Mouse (Mus musculus): ENCODE data around the gene Polq. TPM values are rescaled to one million over a fixed set of nuclear protein-coding genes. Genes with fewer than 3 reads are reported as not detected.
A peak's percentile ranks its signal among the peaks of the same experiment; 100 is the strongest.

Polq gene
- polyA plus RNA-seq, 1 experiment, result 0.13 TPM

DNA sequence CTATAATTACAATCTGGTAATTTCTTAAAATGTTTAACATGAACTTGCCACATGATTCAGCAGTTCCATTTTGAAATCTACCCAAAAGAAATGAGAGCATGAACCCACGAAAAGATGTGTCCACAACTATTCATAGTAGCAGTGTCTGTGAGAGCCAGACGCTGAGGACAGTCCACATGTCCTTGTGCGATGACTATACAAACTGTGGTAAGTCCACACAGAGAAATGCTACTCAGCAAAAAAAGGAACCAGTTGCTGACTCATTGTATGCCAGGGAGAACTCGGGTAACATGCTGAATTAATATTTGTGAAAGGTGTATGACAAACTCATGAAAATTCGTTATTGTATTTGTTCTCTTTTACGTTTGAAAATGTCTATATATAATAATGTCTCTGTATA lies 13.9 kb upstream of the Polq start:
- no peak for DNase-seq
- 62% methylated on average over 6 of the region's 6 CpGs for WGBS
- TF ChIP-seq POLR2A (IDR thresholded peaks at IDR 0.05; ENCODE audit: borderline replicate concordance, extremely low read depth, low read depth, low read length) (no peak), CTCF (IDR thresholded peaks at IDR 0.05; ENCODE audit: insufficient read depth, low read length) (no peak)
- no peaks in the 10 kb centered on the region for H3K4me1 ChIP-seq (ENCODE audit: control insufficient read depth, insufficient read depth, low read length)
- H3K4me3 ChIP-seq (replicated peaks; ENCODE audit: extremely low read depth, low read depth, low read length), result no peak overlapping the region

- WGBS, result 71% methylated on average over 9 of the region's 9 CpGs
- TF ChIP-seq POLR2A (IDR thresholded peaks at IDR 0.05; ENCODE audit: borderline replicate concordance, extremely low read depth, low read depth, low read length), result no peak
- TF ChIP-seq CTCF (IDR thresholded peaks at IDR 0.05; ENCODE audit: insufficient read depth, low read length), result no peak
- H3K4me1 ChIP-seq (ENCODE audit: control insufficient read depth, insufficient read depth, low read length), result no peaks in the 10 kb centered on the region
- no peak for DNase-seq
- no peak overlapping the region for H3K4me3 ChIP-seq (replicated peaks; ENCODE audit: extremely low read depth, low read depth, low read length)
These were observed 12.1 kb upstream of the Polq start for GRCm38 (mm10) chr16:36999366-36999972.

GRCm38 (mm10) chr16:37009262-37009661 lies 2.3 kb upstream of the Polq start:
- 61% methylated on average over 6 of the region's 6 CpGs for WGBS
- Histone ChIP-seq H3K4me3 (replicated peaks; ENCODE audit: extremely low read depth, low read depth, low read length) (no peak overlapping the region), H3K4me1 (ENCODE audit: control insufficient read depth, insufficient read depth, low read length) (peaks cover 5% of the 10 kb centered on the region; the same call in 1 of the 2 replicates)
- TF ChIP-seq CTCF (IDR thresholded peaks at IDR 0.05; ENCODE audit: insufficient read depth, low read length) (no peak), POLR2A (IDR thresholded peaks at IDR 0.05; ENCODE audit: borderline replicate concordance, extremely low read depth, low read depth, low read length) (no peak)
- DNase-seq, result no peak

- TF ChIP-seq CTCF (IDR thresholded peaks at IDR 0.05; ENCODE audit: insufficient read depth, low read length) (peak; percentile 36; the same call in 1 of the 2 replicates), POLR2A (IDR thresholded peaks at IDR 0.05; ENCODE audit: borderline replicate concordance, extremely low read depth, low read depth, low read length) (no peak)
- Histone ChIP-seq H3K4me1 (ENCODE audit: control insufficient read depth, insufficient read depth, low read length) (peaks cover 5% of the 10 kb centered on the region; the same call in 1 of the 2 replicates), H3K4me3 (replicated peaks; ENCODE audit: extremely low read depth, low read depth, low read length) (no peak overlapping the region)
- DNase-seq, result peak; percentile 14
- 43% methylated on average over 4 of the region's 4 CpGs for WGBS
These were observed 1.2 kb upstream of the Polq start for GRCm38 (mm10) chr16:37010370-37010769.

DNA sequence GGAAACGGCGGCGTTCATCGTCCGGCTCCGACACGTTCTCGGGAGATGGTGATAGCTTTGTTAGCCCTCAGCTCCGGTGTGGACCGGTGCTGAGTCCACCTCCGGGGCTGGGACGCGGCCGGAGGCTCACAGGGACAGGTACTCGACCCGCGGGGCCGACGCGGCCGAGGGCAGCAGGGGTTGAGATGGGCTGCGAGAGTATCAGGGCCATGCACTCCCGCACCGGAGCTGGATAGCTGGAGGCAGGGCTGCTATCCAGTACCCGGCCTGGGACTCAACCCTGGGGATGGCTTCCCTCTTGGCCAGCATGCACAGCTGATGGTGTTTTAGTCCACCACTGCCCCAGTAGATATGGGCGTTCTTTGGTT lies 320 bp downstream of the Polq start:
- TF ChIP-seq CTCF (IDR thresholded peaks at IDR 0.05; ENCODE audit: insufficient read depth, low read length) (no peak), POLR2A (IDR thresholded peaks at IDR 0.05; ENCODE audit: borderline replicate concordance, extremely low read depth, low read depth, low read length) (no peak)
- Histone ChIP-seq H3K4me1 (ENCODE audit: control insufficient read depth, insufficient read depth, low read length) (peaks cover 5% of the 10 kb centered on the region; the same call in 1 of the 2 replicates), H3K4me3 (replicated peaks; ENCODE audit: extremely low read depth, low read depth, low read length) (peak overlapping the region; percentile 89)
- under 1% methylated on average over 26 of the region's 26 CpGs for WGBS
- no peak for DNase-seq

DNA sequence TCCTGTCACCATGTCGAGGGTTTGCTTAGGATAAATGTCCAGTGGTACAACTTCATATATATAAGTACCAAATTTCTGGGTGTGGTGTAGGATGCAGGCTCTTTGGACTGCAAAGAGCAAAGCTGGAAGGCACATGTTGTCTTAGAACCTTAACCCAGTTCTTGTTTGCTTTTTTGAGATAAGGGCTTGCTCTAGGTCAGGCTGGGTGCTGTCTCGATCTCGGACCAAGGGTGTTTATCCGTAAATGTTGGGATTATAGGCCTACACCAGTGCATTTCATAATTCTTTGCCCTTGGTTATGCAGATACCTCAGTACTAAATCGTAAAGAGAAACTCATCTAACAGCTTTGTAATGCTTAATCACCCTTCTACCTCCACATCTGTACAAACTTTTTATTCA lies 750 bp downstream of the Polq start:
- no peak for DNase-seq
- WGBS, result 29% methylated on average over 5 of the region's 5 CpGs
- no peak overlapping the region for H3K4me3 ChIP-seq (replicated peaks; ENCODE audit: extremely low read depth, low read depth, low read length)
- H3K4me1 ChIP-seq (ENCODE audit: control insufficient read depth, insufficient read depth, low read length), result peaks cover 5% of the 10 kb centered on the region; the same call in 1 of the 2 replicates
- no peak for TF ChIP-seq CTCF (IDR thresholded peaks at IDR 0.05; ENCODE audit: insufficient read depth, low read length)
- TF ChIP-seq POLR2A (IDR thresholded peaks at IDR 0.05; ENCODE audit: borderline replicate concordance, extremely low read depth, low read depth, low read length), result no peak

DNA sequence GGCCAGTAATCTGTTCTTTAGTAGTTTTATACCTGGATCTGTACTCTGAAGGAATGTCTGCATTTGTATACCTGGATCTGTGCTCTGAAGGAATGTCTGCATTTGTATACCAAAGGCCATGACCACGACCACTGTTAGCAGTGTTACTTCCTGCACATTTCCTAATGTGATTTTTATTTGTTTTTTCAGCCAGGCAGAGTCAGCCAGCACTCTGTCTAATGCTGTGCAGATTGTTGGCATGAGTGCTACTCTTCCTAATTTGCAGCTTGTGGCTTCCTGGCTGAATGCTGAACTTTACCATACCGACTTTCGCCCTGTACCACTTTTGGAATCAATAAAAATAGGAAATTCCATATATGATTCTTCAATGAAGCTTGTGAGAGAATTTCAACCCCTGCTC lies 16.0 kb downstream of the Polq start:
- H3K4me1 ChIP-seq (ENCODE audit: control insufficient read depth, insufficient read depth, low read length), result no peaks in the 10 kb centered on the region
- TF ChIP-seq CTCF (IDR thresholded peaks at IDR 0.05; ENCODE audit: insufficient read depth, low read length), result no peak
- no peak for TF ChIP-seq POLR2A (IDR thresholded peaks at IDR 0.05; ENCODE audit: borderline replicate concordance, extremely low read depth, low read depth, low read length)
- DNase-seq, result no peak
- H3K4me3 ChIP-seq (replicated peaks; ENCODE audit: extremely low read depth, low read depth, low read length), result no peak overlapping the region
- WGBS, result 52% methylated on average over 3 of the region's 3 CpGs

GRCm38 (mm10) chr16:37031996-37032395 lies 20.4 kb downstream of the Polq start:
- no peak for DNase-seq
- TF ChIP-seq POLR2A (IDR thresholded peaks at IDR 0.05; ENCODE audit: borderline replicate concordance, extremely low read depth, low read depth, low read length) (no peak), CTCF (IDR thresholded peaks at IDR 0.05; ENCODE audit: insufficient read depth, low read length) (no peak)
- Histone ChIP-seq H3K4me1 (ENCODE audit: control insufficient read depth, insufficient read depth, low read length) (no peaks in the 10 kb centered on the region), H3K4me3 (replicated peaks; ENCODE audit: extremely low read depth, low read depth, low read length) (no peak overlapping the region)
- 75% methylated on average over 3 of the region's 3 CpGs for WGBS

- WGBS, result 93% methylated on average over 8 of the region's 8 CpGs
- no peak overlapping the region for H3K4me3 ChIP-seq (replicated peaks; ENCODE audit: extremely low read depth, low read depth, low read length)
- no peaks in the 10 kb centered on the region for H3K4me1 ChIP-seq (ENCODE audit: control insufficient read depth, insufficient read depth, low read length)
- no peak for DNase-seq
- TF ChIP-seq CTCF (IDR thresholded peaks at IDR 0.05; ENCODE audit: insufficient read depth, low read length), result no peak
- TF ChIP-seq POLR2A (IDR thresholded peaks at IDR 0.05; ENCODE audit: borderline replicate concordance, extremely low read depth, low read depth, low read length), result no peak
These were observed 23.2 kb downstream of the Polq start for GRCm38 (mm10) chr16:37034751-37035150.

DNA sequence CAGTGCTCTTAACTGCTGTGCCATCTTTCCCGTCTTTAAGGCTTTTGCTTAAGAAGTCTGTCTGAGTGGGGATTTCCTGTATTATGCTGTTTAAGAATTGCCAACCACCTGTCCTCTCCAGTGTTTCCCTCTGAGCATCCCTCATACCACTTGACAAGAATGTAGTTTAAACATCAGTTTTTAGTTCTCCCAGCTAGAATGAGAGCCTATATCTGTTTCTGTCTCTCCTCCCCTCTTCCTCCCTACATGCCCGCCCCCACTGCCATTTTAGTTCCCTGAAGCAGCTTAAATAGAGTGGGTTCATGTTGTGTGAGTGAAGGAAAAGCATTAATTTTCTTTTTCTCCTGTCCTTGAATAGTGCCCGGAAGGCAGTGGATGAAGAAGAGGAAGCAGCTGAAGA lies 48.0 kb downstream of the Polq start:
- 83% methylated on average over 3 of the region's 3 CpGs for WGBS
- H3K4me3 ChIP-seq (replicated peaks; ENCODE audit: extremely low read depth, low read depth, low read length), result no peak overlapping the region
- no peak for DNase-seq
- no peaks in the 10 kb centered on the region for H3K4me1 ChIP-seq (ENCODE audit: control insufficient read depth, insufficient read depth, low read length)
- TF ChIP-seq CTCF (IDR thresholded peaks at IDR 0.05; ENCODE audit: insufficient read depth, low read length), result no peak
- TF ChIP-seq POLR2A (IDR thresholded peaks at IDR 0.05; ENCODE audit: borderline replicate concordance, extremely low read depth, low read depth, low read length), result no peak
